Mouse (Mus musculus): Measurements from ENCODE around the gene Ttc9c. TPM values are rescaled to one million over a fixed set of nuclear protein-coding genes. Genes with fewer than 3 reads are reported as not detected.
A peak's percentile ranks its signal among the peaks of the same experiment; 100 is the strongest.

Ttc9c gene
- polyA plus RNA-seq, 1 experiment from 2014 or later = 38.4 TPM

GRCm38 (mm10) chr19:8819596-8820423, 677 bp upstream of the Ttc9c start, which contains the start of gene Hnrnpul2:
Hnrnpul2 (plus strand) TSS chr19:8820010.
- Histone ChIP-seq H3K27me3 (replicated peaks; ENCODE audit: control insufficient read depth, insufficient read depth, low read length) (no peaks in the 10 kb centered on the region), H3K36me3 (ENCODE audit: control insufficient read depth, insufficient read depth, low read length) (peaks cover 44% of the 10 kb centered on the region), H3K9me3 (ENCODE audit: control insufficient read depth, low read length) (no peaks in the 10 kb centered on the region), H3K9ac (ENCODE audit: low read depth, low read length) (peak within 1 kb of the TSS; percentile 96), H3K4me1 (ENCODE audit: control insufficient read depth, insufficient read depth, low read length) (peaks cover 26% of the 10 kb centered on the region), H3K27ac (replicated peaks; ENCODE audit: low read depth, low read length) (peak within 1 kb of the TSS; percentile 99), H3K4me3 (ENCODE audit: low read depth, low read length) (peak within 1 kb of the TSS; percentile 97), H3K4me2 (ENCODE audit: low read depth, low read length) (peak within 1 kb of the TSS; percentile 92)
- WGBS = under 1% methylated on average over 63 of the region's 83 CpGs
- DNase-seq (ENCODE audit: low spot score) (peak; percentile 100), ATAC-seq (ENCODE audit: low read depth) (peak; percentile 96)

DNA sequence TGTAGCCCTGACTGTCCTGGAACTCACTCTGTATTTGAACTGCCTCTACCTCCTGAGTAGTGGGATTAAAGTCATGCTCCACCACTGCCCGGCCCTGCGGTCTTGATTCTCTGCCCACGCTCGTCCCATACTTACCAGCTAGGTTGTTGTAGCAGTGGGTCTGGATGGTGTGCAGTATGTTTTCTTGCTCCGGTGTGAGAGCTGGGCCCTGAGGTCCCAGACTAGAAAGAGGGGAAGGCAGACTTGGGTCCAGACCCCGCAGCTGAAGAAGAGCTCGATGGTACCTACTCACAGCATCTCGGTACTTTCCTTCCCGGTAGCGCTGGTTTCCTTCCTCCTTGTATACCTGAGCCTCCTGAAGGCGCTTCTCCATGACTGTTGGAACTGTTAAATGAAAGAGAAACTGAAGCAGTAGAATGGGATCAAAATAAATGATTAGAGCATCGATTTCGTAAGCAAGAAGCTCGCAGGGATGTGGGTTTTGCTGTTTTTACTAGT, 783 bp downstream of the Ttc9c start:
- peak overlapping the region; percentile 96 for H3K9ac ChIP-seq (ENCODE audit: low read depth, low read length)
- peak overlapping the region; percentile 99 for H3K27ac ChIP-seq (replicated peaks; ENCODE audit: low read depth, low read length)
- H3K4me1 ChIP-seq (ENCODE audit: control insufficient read depth, insufficient read depth, low read length) = peaks cover 26% of the 10 kb centered on the region
- ATAC-seq (ENCODE audit: low read depth) (no peak), DNase-seq (ENCODE audit: low spot score) (no peak)
- H3K4me3 ChIP-seq (ENCODE audit: low read depth, low read length) = peak overlapping the region; percentile 97
- no peaks in the 10 kb centered on the region for H3K27me3 ChIP-seq (replicated peaks; ENCODE audit: control insufficient read depth, insufficient read depth, low read length)
- no peaks in the 10 kb centered on the region for H3K9me3 ChIP-seq (ENCODE audit: control insufficient read depth, low read length)
- H3K36me3 ChIP-seq (ENCODE audit: control insufficient read depth, insufficient read depth, low read length) = peaks cover 44% of the 10 kb centered on the region
- peak overlapping the region; percentile 92 for H3K4me2 ChIP-seq (ENCODE audit: low read depth, low read length)
- WGBS = 21% methylated on average over 14 of the region's 14 CpGs

- ATAC-seq (ENCODE audit: low read depth) (no peak), DNase-seq (ENCODE audit: low spot score) (no peak)
- H3K27ac ChIP-seq (replicated peaks; ENCODE audit: low read depth, low read length) = no peak overlapping the region
- H3K4me2 ChIP-seq (ENCODE audit: low read depth, low read length) = peak overlapping the region; percentile 92
- H3K9ac ChIP-seq (ENCODE audit: low read depth, low read length) = peak overlapping the region; percentile 15; the same call in 1 of the 2 replicates
- H3K9me3 ChIP-seq (ENCODE audit: control insufficient read depth, low read length) = no peaks in the 10 kb centered on the region
- no peaks in the 10 kb centered on the region for H3K27me3 ChIP-seq (replicated peaks; ENCODE audit: control insufficient read depth, insufficient read depth, low read length)
- H3K4me3 ChIP-seq (ENCODE audit: low read depth, low read length) = peak overlapping the region; percentile 0; the same call in 1 of the 2 replicates
- WGBS = 72% methylated on average over 3 of the region's 3 CpGs
- peaks cover 50% of the 10 kb centered on the region for H3K36me3 ChIP-seq (ENCODE audit: control insufficient read depth, insufficient read depth, low read length)
- peaks cover 18% of the 10 kb centered on the region for H3K4me1 ChIP-seq (ENCODE audit: control insufficient read depth, insufficient read depth, low read length)
Measured at GRCm38 (mm10) chr19:8817001-8817400, 2.1 kb downstream of the Ttc9c start.

DNA sequence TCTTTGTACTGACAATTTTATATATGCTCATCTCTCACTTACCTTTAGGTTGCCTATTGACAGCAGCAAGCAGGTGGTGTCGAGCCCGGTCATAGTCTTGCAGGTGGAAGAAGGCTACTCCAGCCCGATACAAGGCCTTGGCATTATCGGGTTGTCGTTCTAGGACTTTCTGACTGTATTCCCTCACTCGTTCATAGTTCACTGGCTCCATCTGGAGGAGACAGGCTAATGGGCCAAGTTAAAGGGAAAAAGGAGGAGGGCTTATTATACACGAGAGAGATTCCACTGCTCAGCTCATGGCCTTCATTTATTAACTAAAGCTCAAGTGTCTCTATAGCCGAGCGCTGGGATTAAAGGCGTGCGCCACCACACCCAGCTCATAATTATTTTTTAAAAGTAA, 3.3 kb downstream of the Ttc9c start:
- Histone ChIP-seq H3K36me3 (ENCODE audit: control insufficient read depth, insufficient read depth, low read length) (peaks cover 60% of the 10 kb centered on the region), H3K4me1 (ENCODE audit: control insufficient read depth, insufficient read depth, low read length) (peaks cover 14% of the 10 kb centered on the region), H3K27ac (replicated peaks; ENCODE audit: low read depth, low read length) (no peak overlapping the region), H3K4me2 (ENCODE audit: low read depth, low read length) (no peak overlapping the region), H3K9ac (ENCODE audit: low read depth, low read length) (no peak overlapping the region), H3K27me3 (replicated peaks; ENCODE audit: control insufficient read depth, insufficient read depth, low read length) (no peaks in the 10 kb centered on the region), H3K9me3 (ENCODE audit: control insufficient read depth, low read length) (no peaks in the 10 kb centered on the region), H3K4me3 (ENCODE audit: low read depth, low read length) (no peak overlapping the region)
- 76% methylated on average over 11 of the region's 11 CpGs for WGBS
- ATAC-seq (ENCODE audit: low read depth) = no peak
- DNase-seq (ENCODE audit: low spot score) = no peak

GRCm38 (mm10) chr19:8806810-8807209, 12.3 kb downstream of the Ttc9c start:
- Histone ChIP-seq H3K27ac (replicated peaks; ENCODE audit: low read depth, low read length) (no peak overlapping the region), H3K9ac (ENCODE audit: low read depth, low read length) (no peak overlapping the region), H3K27me3 (replicated peaks; ENCODE audit: control insufficient read depth, insufficient read depth, low read length) (no peaks in the 10 kb centered on the region), H3K4me3 (ENCODE audit: low read depth, low read length) (no peak overlapping the region), H3K36me3 (ENCODE audit: control insufficient read depth, insufficient read depth, low read length) (peaks cover 73% of the 10 kb centered on the region), H3K4me2 (ENCODE audit: low read depth, low read length) (no peak overlapping the region), H3K4me1 (ENCODE audit: control insufficient read depth, insufficient read depth, low read length) (0 out of 2 replicates have a peak, but pooled peaks cover 3% of the 10 kb centered on the region), H3K9me3 (ENCODE audit: control insufficient read depth, low read length) (no peaks in the 10 kb centered on the region)
- ATAC-seq (ENCODE audit: low read depth) (no peak), DNase-seq (ENCODE audit: low spot score) (no peak)
- 97% methylated on average over 5 of the region's 5 CpGs for WGBS

- Histone ChIP-seq H3K9ac (ENCODE audit: low read depth, low read length) (no peak overlapping the region), H3K9me3 (ENCODE audit: control insufficient read depth, low read length) (no peaks in the 10 kb centered on the region), H3K36me3 (ENCODE audit: control insufficient read depth, insufficient read depth, low read length) (peaks cover 47% of the 10 kb centered on the region), H3K4me3 (ENCODE audit: low read depth, low read length) (no peak overlapping the region), H3K4me2 (ENCODE audit: low read depth, low read length) (no peak overlapping the region), H3K4me1 (ENCODE audit: control insufficient read depth, insufficient read depth, low read length) (0 out of 2 replicates have a peak, but pooled peaks cover 6% of the 10 kb centered on the region), H3K27ac (replicated peaks; ENCODE audit: low read depth, low read length) (no peak overlapping the region), H3K27me3 (replicated peaks; ENCODE audit: control insufficient read depth, insufficient read depth, low read length) (no peaks in the 10 kb centered on the region)
- ATAC-seq (ENCODE audit: low read depth) (no peak), DNase-seq (ENCODE audit: low spot score) (no peak)
- 92% methylated on average over 11 of the region's 11 CpGs for WGBS
Measured at GRCm38 (mm10) chr19:8803879-8804660, 15.1 kb downstream of the Ttc9c start.

DNA sequence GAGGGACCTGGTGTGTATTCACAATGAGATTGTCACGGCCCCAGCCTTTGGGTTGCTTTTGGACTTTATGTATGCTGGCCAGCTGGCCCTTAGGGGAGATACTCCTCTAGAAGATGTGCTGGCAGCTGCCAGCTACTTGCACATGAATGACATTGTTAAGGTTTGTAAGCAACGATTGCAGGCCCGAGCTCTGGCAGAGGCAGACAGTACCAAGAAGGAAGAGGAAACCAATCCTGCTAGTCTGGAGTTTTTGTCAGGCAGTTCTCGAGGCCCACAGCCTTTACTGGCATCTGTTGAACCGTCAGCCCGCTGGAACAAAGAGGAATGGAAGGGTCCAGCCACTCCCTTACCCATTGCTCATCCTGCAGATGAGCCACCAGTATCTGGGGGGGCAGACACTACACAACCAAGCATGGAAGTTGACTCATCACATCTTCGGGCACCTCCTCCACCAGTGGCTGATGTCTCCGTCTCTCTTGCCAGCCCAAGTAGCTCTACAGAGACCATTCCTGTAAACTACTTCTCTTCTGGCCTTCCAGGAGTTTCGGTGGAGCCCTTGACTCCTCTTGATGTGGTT, 15.8 kb downstream of the Ttc9c start:
- Histone ChIP-seq H3K4me1 (ENCODE audit: control insufficient read depth, insufficient read depth, low read length) (0 out of 2 replicates have a peak, but pooled peaks cover 6% of the 10 kb centered on the region), H3K36me3 (ENCODE audit: control insufficient read depth, insufficient read depth, low read length) (peaks cover 39% of the 10 kb centered on the region), H3K9ac (ENCODE audit: low read depth, low read length) (0 out of 2 replicates have a peak overlapping the region, but pooled peaks have one; percentile 31), H3K4me3 (ENCODE audit: low read depth, low read length) (peak overlapping the region; percentile 52; the same call in 1 of the 2 replicates), H3K4me2 (ENCODE audit: low read depth, low read length) (peak overlapping the region; percentile 59), H3K9me3 (ENCODE audit: control insufficient read depth, low read length) (no peaks in the 10 kb centered on the region), H3K27ac (replicated peaks; ENCODE audit: low read depth, low read length) (peak overlapping the region; percentile 81; the same call in 1 of the 2 replicates), H3K27me3 (replicated peaks; ENCODE audit: control insufficient read depth, insufficient read depth, low read length) (no peaks in the 10 kb centered on the region)
- DNase-seq (ENCODE audit: low spot score) (no peak), ATAC-seq (ENCODE audit: low read depth) (no peak)
- 93% methylated on average over 9 of the region's 9 CpGs for WGBS
